Mouse (Mus musculus): ENCODE results near the gene Tldc2. TPM values are rescaled to one million over a fixed set of nuclear protein-coding genes. Genes with fewer than 3 reads are reported as not detected.

Gene Tldc2
- polyA plus RNA-seq, 1 experiment from 2014 or later: not detected

DNA sequence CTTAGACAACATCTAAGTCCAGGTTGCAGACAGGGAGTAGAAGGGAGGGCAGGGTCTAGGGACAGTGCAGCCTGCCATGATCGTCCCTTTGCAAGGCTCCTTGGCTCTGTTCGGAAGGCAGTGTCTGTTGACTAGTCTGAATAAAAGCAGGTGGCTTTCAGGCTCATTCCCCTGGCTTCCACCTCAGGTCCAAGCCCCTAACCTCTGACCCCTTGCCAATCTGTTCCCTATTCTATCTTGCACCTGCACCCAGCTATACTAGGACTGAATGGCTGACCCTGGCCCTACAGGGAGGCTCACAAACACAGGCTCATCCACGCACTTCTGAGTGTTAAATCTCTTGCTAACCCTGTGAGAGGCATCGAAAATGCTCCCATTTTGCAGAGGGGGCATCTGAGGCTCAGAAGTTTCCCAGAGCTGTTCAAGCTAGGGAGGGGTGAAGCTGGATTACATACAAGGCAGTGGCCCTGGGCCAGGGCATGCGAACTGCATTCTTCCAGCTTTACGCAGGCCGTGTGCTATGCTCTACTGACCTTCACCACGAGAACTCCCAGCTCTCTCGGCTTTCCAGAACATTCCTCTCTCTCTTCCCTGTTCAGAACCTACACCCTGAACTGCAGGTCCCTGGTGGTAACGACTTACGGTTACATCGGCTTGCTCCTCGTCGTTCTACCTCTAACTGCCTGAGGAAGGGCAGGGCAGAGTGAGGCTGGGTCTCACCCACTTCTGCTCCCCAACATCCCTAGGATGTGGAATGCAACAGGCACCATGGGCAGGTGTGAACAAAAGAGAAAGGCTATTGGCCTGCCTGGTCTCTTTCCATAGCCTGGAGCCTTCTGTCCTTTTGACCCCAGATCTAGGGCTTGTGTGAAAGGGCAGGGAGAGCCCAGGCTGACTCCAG, 21.6 kb upstream of the Tldc2 start:
- Histone ChIP-seq H3K27ac (ENCODE audit: low read depth, low read length) (no peak overlapping the region), H3K9me3 (ENCODE audit: control insufficient read depth, low read length) (no peaks in the 10 kb centered on the region), H3K9ac (ENCODE audit: low read length) (no peak overlapping the region), H3K4me1 (replicated peaks; ENCODE audit: control insufficient read depth, insufficient read depth, low read length) (peaks cover 10% of the 10 kb centered on the region; the same call in 1 of the 2 replicates), H3K4me2 (ENCODE audit: low read depth, low read length, severe bottlenecking) (no peak overlapping the region), H3K36me3 (ENCODE audit: control insufficient read depth, insufficient read depth, low read length) (no peaks in the 10 kb centered on the region), H3K4me3 (ENCODE audit: low read depth, low read length) (no peak overlapping the region), H3K27me3 (ENCODE audit: control insufficient read depth, insufficient read depth, low read length) (no peaks in the 10 kb centered on the region)
- DNase-seq (ENCODE audit: low spot score) (no peak), ATAC-seq (replicated peaks; ENCODE audit: low FRiP score) (no peak)
- 86% methylated on average over 14 of the region's 14 CpGs for WGBS

- peaks cover 10% of the 10 kb centered on the region; the same call in 1 of the 2 replicates for H3K4me1 ChIP-seq (replicated peaks; ENCODE audit: control insufficient read depth, insufficient read depth, low read length)
- H3K27ac ChIP-seq (ENCODE audit: low read depth, low read length): no peak overlapping the region
- H3K9ac ChIP-seq (ENCODE audit: low read length): no peak overlapping the region
- no peak overlapping the region for H3K4me3 ChIP-seq (ENCODE audit: low read depth, low read length)
- H3K27me3 ChIP-seq (ENCODE audit: control insufficient read depth, insufficient read depth, low read length): no peaks in the 10 kb centered on the region
- no peak for ATAC-seq (replicated peaks; ENCODE audit: low FRiP score)
- H3K4me2 ChIP-seq (ENCODE audit: low read depth, low read length, severe bottlenecking): no peak overlapping the region
- H3K36me3 ChIP-seq (ENCODE audit: control insufficient read depth, insufficient read depth, low read length): no peaks in the 10 kb centered on the region
- DNase-seq (ENCODE audit: low spot score): no peak
- WGBS: 79% methylated on average over 7 of the region's 7 CpGs
- H3K9me3 ChIP-seq (ENCODE audit: control insufficient read depth, low read length): no peaks in the 10 kb centered on the region
Observed at GRCm38 (mm10) chr2:157065879-157066226, 21.0 kb upstream of the Tldc2 start.

DNA sequence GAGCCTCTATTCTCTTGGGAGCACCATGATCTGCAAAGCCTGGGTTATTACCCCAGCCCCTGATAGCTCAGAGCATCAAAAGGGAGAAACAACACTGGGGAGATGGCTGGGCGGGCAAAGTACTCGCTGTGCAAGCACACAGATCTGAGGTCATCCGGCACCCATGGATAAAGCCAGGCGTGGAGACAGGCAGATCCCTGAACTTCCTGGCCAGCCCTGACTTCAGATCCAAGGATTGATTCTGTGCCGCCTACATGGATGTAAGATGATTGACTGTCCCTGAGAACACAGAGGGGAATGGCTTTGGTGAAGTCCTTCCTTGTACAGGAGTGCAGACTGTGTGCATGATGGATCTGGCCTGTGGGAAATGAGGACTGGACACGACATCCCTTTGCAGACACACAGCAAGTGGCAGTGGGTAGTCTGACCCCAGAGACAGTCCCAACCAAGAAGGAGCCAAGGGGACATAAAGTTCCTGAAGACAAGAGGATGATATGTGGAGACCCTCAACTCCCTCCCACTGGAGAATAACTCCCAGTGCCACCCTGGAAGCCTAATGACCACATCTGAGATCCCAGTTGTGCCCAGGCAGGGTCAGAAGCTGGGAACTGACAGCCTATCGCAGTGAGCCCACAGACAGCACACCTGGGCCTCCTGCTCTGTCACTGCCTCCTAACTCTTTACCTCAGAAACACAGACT, 20.0 kb upstream of the Tldc2 start:
- no peak for ATAC-seq (replicated peaks; ENCODE audit: low FRiP score)
- H3K4me2 ChIP-seq (ENCODE audit: low read depth, low read length, severe bottlenecking): no peak overlapping the region
- DNase-seq (ENCODE audit: low spot score): no peak
- no peaks in the 10 kb centered on the region for H3K9me3 ChIP-seq (ENCODE audit: control insufficient read depth, low read length)
- H3K9ac ChIP-seq (ENCODE audit: low read length): no peak overlapping the region
- H3K4me1 ChIP-seq (replicated peaks; ENCODE audit: control insufficient read depth, insufficient read depth, low read length): peaks cover 14% of the 10 kb centered on the region; the same call in 1 of the 2 replicates
- H3K4me3 ChIP-seq (ENCODE audit: low read depth, low read length): no peak overlapping the region
- H3K27me3 ChIP-seq (ENCODE audit: control insufficient read depth, insufficient read depth, low read length): no peaks in the 10 kb centered on the region
- H3K27ac ChIP-seq (ENCODE audit: low read depth, low read length): no peak overlapping the region
- no peaks in the 10 kb centered on the region for H3K36me3 ChIP-seq (ENCODE audit: control insufficient read depth, insufficient read depth, low read length)
- WGBS: 91% methylated on average over 7 of the region's 7 CpGs

- H3K9me3 ChIP-seq (ENCODE audit: control insufficient read depth, low read length): no peaks in the 10 kb centered on the region
- H3K4me3 ChIP-seq (ENCODE audit: low read depth, low read length): no peak overlapping the region
- no peak overlapping the region for H3K9ac ChIP-seq (ENCODE audit: low read length)
- H3K4me2 ChIP-seq (ENCODE audit: low read depth, low read length, severe bottlenecking): no peak overlapping the region
- H3K4me1 ChIP-seq (replicated peaks; ENCODE audit: control insufficient read depth, insufficient read depth, low read length): peaks cover 16% of the 10 kb centered on the region; the same call in 1 of the 2 replicates
- no peak for ATAC-seq (replicated peaks; ENCODE audit: low FRiP score)
- DNase-seq (ENCODE audit: low spot score): no peak
- H3K27me3 ChIP-seq (ENCODE audit: control insufficient read depth, insufficient read depth, low read length): no peaks in the 10 kb centered on the region
- H3K36me3 ChIP-seq (ENCODE audit: control insufficient read depth, insufficient read depth, low read length): no peaks in the 10 kb centered on the region
- no peak overlapping the region for H3K27ac ChIP-seq (ENCODE audit: low read depth, low read length)
- WGBS: 75% methylated on average over 14 of the region's 14 CpGs
Observed at GRCm38 (mm10) chr2:157068701-157069354, 18.0 kb upstream of the Tldc2 start.

DNA sequence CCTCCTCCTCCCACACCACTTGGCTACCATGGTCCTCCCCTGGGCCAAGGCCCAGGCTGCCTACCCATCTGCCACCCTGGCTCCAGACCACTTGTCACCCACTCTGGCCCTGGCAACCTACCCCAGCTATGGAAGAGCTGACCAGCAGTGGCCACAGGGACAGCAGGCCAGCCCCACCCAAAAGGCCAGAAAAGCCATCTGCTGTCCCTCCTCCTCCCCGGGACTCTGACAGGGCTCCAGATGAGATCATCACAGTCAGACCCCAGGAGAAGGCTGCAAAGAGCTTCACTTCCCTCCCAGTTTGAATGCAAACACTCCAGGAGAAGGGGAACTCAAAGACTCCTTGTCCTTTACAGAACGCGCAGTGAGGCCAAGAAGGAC, 17.5 kb upstream of the Tldc2 start:
- no peak overlapping the region for H3K9ac ChIP-seq (ENCODE audit: low read length)
- no peaks in the 10 kb centered on the region for H3K36me3 ChIP-seq (ENCODE audit: control insufficient read depth, insufficient read depth, low read length)
- no peak overlapping the region for H3K4me2 ChIP-seq (ENCODE audit: low read depth, low read length, severe bottlenecking)
- ATAC-seq (replicated peaks; ENCODE audit: low FRiP score): no peak
- H3K4me1 ChIP-seq (replicated peaks; ENCODE audit: control insufficient read depth, insufficient read depth, low read length): peaks cover 16% of the 10 kb centered on the region; the same call in 1 of the 2 replicates
- H3K4me3 ChIP-seq (ENCODE audit: low read depth, low read length): no peak overlapping the region
- H3K27ac ChIP-seq (ENCODE audit: low read depth, low read length): no peak overlapping the region
- DNase-seq (ENCODE audit: low spot score): no peak
- WGBS: 56% methylated on average over 3 of the region's 3 CpGs
- no peaks in the 10 kb centered on the region for H3K27me3 ChIP-seq (ENCODE audit: control insufficient read depth, insufficient read depth, low read length)
- H3K9me3 ChIP-seq (ENCODE audit: control insufficient read depth, low read length): no peaks in the 10 kb centered on the region

- Histone ChIP-seq H3K9ac (ENCODE audit: low read length) (no peak overlapping the region), H3K27ac (ENCODE audit: low read depth, low read length) (no peak overlapping the region), H3K4me1 (replicated peaks; ENCODE audit: control insufficient read depth, insufficient read depth, low read length) (peaks cover 18% of the 10 kb centered on the region; the same call in 1 of the 2 replicates), H3K9me3 (ENCODE audit: control insufficient read depth, low read length) (no peaks in the 10 kb centered on the region), H3K4me3 (ENCODE audit: low read depth, low read length) (no peak overlapping the region), H3K4me2 (ENCODE audit: low read depth, low read length, severe bottlenecking) (no peak overlapping the region), H3K36me3 (ENCODE audit: control insufficient read depth, insufficient read depth, low read length) (no peaks in the 10 kb centered on the region), H3K27me3 (ENCODE audit: control insufficient read depth, insufficient read depth, low read length) (no peaks in the 10 kb centered on the region)
- no peak for DNase-seq (ENCODE audit: low spot score)
- 63% methylated on average over 3 of the region's 3 CpGs for WGBS
- ATAC-seq (replicated peaks; ENCODE audit: low FRiP score): no peak
Observed at GRCm38 (mm10) chr2:157069755-157070315, 17.0 kb upstream of the Tldc2 start.

GRCm38 (mm10) chr2:157070365-157070764, 16.5 kb upstream of the Tldc2 start:
- Histone ChIP-seq H3K9ac (ENCODE audit: low read length) (no peak overlapping the region), H3K9me3 (ENCODE audit: control insufficient read depth, low read length) (no peaks in the 10 kb centered on the region), H3K36me3 (ENCODE audit: control insufficient read depth, insufficient read depth, low read length) (no peaks in the 10 kb centered on the region), H3K4me2 (ENCODE audit: low read depth, low read length, severe bottlenecking) (no peak overlapping the region), H3K27me3 (ENCODE audit: control insufficient read depth, insufficient read depth, low read length) (no peaks in the 10 kb centered on the region), H3K4me3 (ENCODE audit: low read depth, low read length) (no peak overlapping the region), H3K27ac (ENCODE audit: low read depth, low read length) (no peak overlapping the region), H3K4me1 (replicated peaks; ENCODE audit: control insufficient read depth, insufficient read depth, low read length) (peaks cover 18% of the 10 kb centered on the region; the same call in 1 of the 2 replicates)
- ATAC-seq (replicated peaks; ENCODE audit: low FRiP score) (no peak), DNase-seq (ENCODE audit: low spot score) (no peak)
- 72% methylated on average over 9 of the region's 9 CpGs for WGBS

GRCm38 (mm10) chr2:157071556-157071955, 15.3 kb upstream of the Tldc2 start:
- ATAC-seq (replicated peaks; ENCODE audit: low FRiP score) (no peak), DNase-seq (ENCODE audit: low spot score) (no peak)
- Histone ChIP-seq H3K4me3 (ENCODE audit: low read depth, low read length) (no peak overlapping the region), H3K36me3 (ENCODE audit: control insufficient read depth, insufficient read depth, low read length) (no peaks in the 10 kb centered on the region), H3K9ac (ENCODE audit: low read length) (no peak overlapping the region), H3K9me3 (ENCODE audit: control insufficient read depth, low read length) (no peaks in the 10 kb centered on the region), H3K27ac (ENCODE audit: low read depth, low read length) (no peak overlapping the region), H3K4me1 (replicated peaks; ENCODE audit: control insufficient read depth, insufficient read depth, low read length) (peaks cover 25% of the 10 kb centered on the region; the same call in 1 of the 2 replicates), H3K4me2 (ENCODE audit: low read depth, low read length, severe bottlenecking) (no peak overlapping the region), H3K27me3 (ENCODE audit: control insufficient read depth, insufficient read depth, low read length) (no peaks in the 10 kb centered on the region)
- 78% methylated on average over 2 of the region's 2 CpGs for WGBS
